Mouse (Mus musculus): ENCODE data around the gene Fat4. TPM values are rescaled to one million over a fixed set of nuclear protein-coding genes. Genes with fewer than 3 reads are reported as not detected.

Fat4 gene
- polyA plus RNA-seq, 1 experiment = not detected

GRCm38 (mm10) chr3:38928076-38928686 is 41.4 kb downstream of the Fat4 start:
- Histone ChIP-seq H3K4me3 (replicated peaks) (no peak overlapping the region), H3K36me3 (replicated peaks; ENCODE audit: low read length) (no peaks in the 10 kb centered on the region)
- TF ChIP-seq GATA1 (IDR thresholded peaks at IDR 0.05; ENCODE audit: borderline replicate concordance, low read length) (no peak), FLI1 (IDR thresholded peaks at IDR 0.05; ENCODE audit: low read length) (no peak)

GRCm38 (mm10) chr3:38928751-38929150 is 42.0 kb downstream of the Fat4 start:
- no peaks in the 10 kb centered on the region for H3K36me3 ChIP-seq (replicated peaks; ENCODE audit: low read length)
- 0 out of 2 replicates have a peak, but pooled peaks cover 2% of the 10 kb centered on the region for H3K9me3 ChIP-seq
- no peaks in the 10 kb centered on the region for H3K4me1 ChIP-seq
- H3K4me3 ChIP-seq (replicated peaks) = no peak overlapping the region
- no peaks in the 10 kb centered on the region for H3K27me3 ChIP-seq (replicated peaks)
- TF ChIP-seq FLI1 (IDR thresholded peaks at IDR 0.05; ENCODE audit: low read length) (no peak), GATA1 (IDR thresholded peaks at IDR 0.05; ENCODE audit: borderline replicate concordance, low read length) (no peak)

More at GRCm38 (mm10) chr3:38928076-38928686, 41.4 kb downstream of the Fat4 start:
- Histone ChIP-seq H3K4me1 (no peaks in the 10 kb centered on the region), H3K27me3 (replicated peaks) (no peaks in the 10 kb centered on the region), H3K9me3 (0 out of 2 replicates have a peak, but pooled peaks cover 2% of the 10 kb centered on the region)

GRCm38 (mm10) chr3:38934780-38935179 is 48.0 kb downstream of the Fat4 start:
- Histone ChIP-seq H3K9me3 (0 out of 2 replicates have a peak, but pooled peaks cover 10% of the 10 kb centered on the region), H3K4me1 (no peaks in the 10 kb centered on the region), H3K27me3 (replicated peaks) (no peaks in the 10 kb centered on the region), H3K4me3 (replicated peaks) (no peak overlapping the region), H3K36me3 (replicated peaks; ENCODE audit: low read length) (no peaks in the 10 kb centered on the region)
- TF ChIP-seq GATA1 (IDR thresholded peaks at IDR 0.05; ENCODE audit: borderline replicate concordance, low read length) (no peak), FLI1 (IDR thresholded peaks at IDR 0.05; ENCODE audit: low read length) (no peak)

GRCm38 (mm10) chr3:38936485-38936884 is 49.7 kb downstream of the Fat4 start:
- Histone ChIP-seq H3K9me3 (0 out of 2 replicates have a peak, but pooled peaks cover 10% of the 10 kb centered on the region), H3K4me3 (replicated peaks) (no peak overlapping the region), H3K4me1 (no peaks in the 10 kb centered on the region), H3K27me3 (replicated peaks) (no peaks in the 10 kb centered on the region), H3K36me3 (replicated peaks; ENCODE audit: low read length) (no peaks in the 10 kb centered on the region)
- TF ChIP-seq FLI1 (IDR thresholded peaks at IDR 0.05; ENCODE audit: low read length) (no peak), GATA1 (IDR thresholded peaks at IDR 0.05; ENCODE audit: borderline replicate concordance, low read length) (no peak)

GRCm38 (mm10) chr3:38937159-38937558 is 50.4 kb downstream of the Fat4 start:
- H3K4me1 ChIP-seq = no peaks in the 10 kb centered on the region
- H3K9me3 ChIP-seq = 0 out of 2 replicates have a peak, but pooled peaks cover 10% of the 10 kb centered on the region
- H3K4me3 ChIP-seq (replicated peaks) = no peak overlapping the region
- TF ChIP-seq FLI1 (IDR thresholded peaks at IDR 0.05; ENCODE audit: low read length) = no peak
- TF ChIP-seq GATA1 (IDR thresholded peaks at IDR 0.05; ENCODE audit: borderline replicate concordance, low read length) = no peak
- H3K27me3 ChIP-seq (replicated peaks) = no peaks in the 10 kb centered on the region
- H3K36me3 ChIP-seq (replicated peaks; ENCODE audit: low read length) = no peaks in the 10 kb centered on the region

- 0 out of 2 replicates have a peak, but pooled peaks cover 10% of the 10 kb centered on the region for H3K9me3 ChIP-seq
- H3K4me3 ChIP-seq (replicated peaks) = no peak overlapping the region
- no peaks in the 10 kb centered on the region for H3K36me3 ChIP-seq (replicated peaks; ENCODE audit: low read length)
- H3K27me3 ChIP-seq (replicated peaks) = no peaks in the 10 kb centered on the region
- H3K4me1 ChIP-seq = no peaks in the 10 kb centered on the region
- TF ChIP-seq FLI1 (IDR thresholded peaks at IDR 0.05; ENCODE audit: low read length) (no peak), GATA1 (IDR thresholded peaks at IDR 0.05; ENCODE audit: borderline replicate concordance, low read length) (no peak)
These were observed 51.4 kb downstream of the Fat4 start for GRCm38 (mm10) chr3:38938136-38938535.

GRCm38 (mm10) chr3:38939573-38939972 is 52.8 kb downstream of the Fat4 start:
- TF ChIP-seq FLI1 (IDR thresholded peaks at IDR 0.05; ENCODE audit: low read length) (no peak), GATA1 (IDR thresholded peaks at IDR 0.05; ENCODE audit: borderline replicate concordance, low read length) (no peak)
- Histone ChIP-seq H3K9me3 (0 out of 2 replicates have a peak, but pooled peaks cover 5% of the 10 kb centered on the region), H3K27me3 (replicated peaks) (no peaks in the 10 kb centered on the region), H3K4me3 (replicated peaks) (no peak overlapping the region), H3K4me1 (no peaks in the 10 kb centered on the region), H3K36me3 (replicated peaks; ENCODE audit: low read length) (no peaks in the 10 kb centered on the region)

- Histone ChIP-seq H3K9me3 (0 out of 2 replicates have a peak, but pooled peaks cover 5% of the 10 kb centered on the region), H3K4me1 (no peaks in the 10 kb centered on the region), H3K36me3 (replicated peaks; ENCODE audit: low read length) (no peaks in the 10 kb centered on the region), H3K4me3 (replicated peaks) (no peak overlapping the region), H3K27me3 (replicated peaks) (no peaks in the 10 kb centered on the region)
- TF ChIP-seq FLI1 (IDR thresholded peaks at IDR 0.05; ENCODE audit: low read length) (no peak), GATA1 (IDR thresholded peaks at IDR 0.05; ENCODE audit: borderline replicate concordance, low read length) (no peak)
These were observed 53.6 kb downstream of the Fat4 start for GRCm38 (mm10) chr3:38940327-38940726.

GRCm38 (mm10) chr3:38945157-38945556 is 58.4 kb downstream of the Fat4 start:
- Histone ChIP-seq H3K36me3 (replicated peaks; ENCODE audit: low read length) (no peaks in the 10 kb centered on the region), H3K4me1 (no peaks in the 10 kb centered on the region), H3K4me3 (replicated peaks) (peak overlapping the region; percentile 50), H3K27me3 (replicated peaks) (no peaks in the 10 kb centered on the region), H3K9me3 (no peaks in the 10 kb centered on the region; the same call in none of the 2 replicates)
- TF ChIP-seq GATA1 (IDR thresholded peaks at IDR 0.05; ENCODE audit: borderline replicate concordance, low read length) (no peak), FLI1 (IDR thresholded peaks at IDR 0.05; ENCODE audit: low read length) (no peak)

GRCm38 (mm10) chr3:38947706-38948105 is 61.0 kb downstream of the Fat4 start:
- H3K4me1 ChIP-seq = no peaks in the 10 kb centered on the region
- no peaks in the 10 kb centered on the region for H3K36me3 ChIP-seq (replicated peaks; ENCODE audit: low read length)
- no peaks in the 10 kb centered on the region for H3K27me3 ChIP-seq (replicated peaks)
- no peaks in the 10 kb centered on the region; the same call in none of the 2 replicates for H3K9me3 ChIP-seq
- H3K4me3 ChIP-seq (replicated peaks) = no peak overlapping the region
- TF ChIP-seq FLI1 (IDR thresholded peaks at IDR 0.05; ENCODE audit: low read length) = no peak
- TF ChIP-seq GATA1 (IDR thresholded peaks at IDR 0.05; ENCODE audit: borderline replicate concordance, low read length) = no peak
